Mouse (Mus musculus): ENCODE results near the gene 1700025G04Rik. TPM values are rescaled to one million over a fixed set of nuclear protein-coding genes. Genes with fewer than 3 reads are reported as not detected.
A peak's percentile ranks its signal among the peaks of the same experiment; 100 is the strongest.

The 1700025G04Rik gene
- polyA plus RNA-seq, 1 experiment from 2014 or later, result 29.1 TPM

GRCm38 (mm10) chr1:152018322-152018721 is 71.6 kb downstream of the 1700025G04Rik start:
- Histone ChIP-seq H3K9ac (replicated peaks; ENCODE audit: low read depth, low read length) (no peak overlapping the region), H3K27me3 (ENCODE audit: control insufficient read depth, insufficient read depth, low read length) (no peaks in the 10 kb centered on the region), H3K36me3 (ENCODE audit: control insufficient read depth, insufficient read depth, low read length) (no peaks in the 10 kb centered on the region), H3K4me2 (ENCODE audit: low read depth, low read length) (no peak overlapping the region), H3K9me3 (ENCODE audit: control insufficient read depth, low read length) (no peaks in the 10 kb centered on the region), H3K27ac (ENCODE audit: low read depth, low read length) (no peak overlapping the region), H3K4me1 (ENCODE audit: control insufficient read depth, insufficient read depth, low read length) (0 out of 2 replicates have a peak, but pooled peaks cover 9% of the 10 kb centered on the region), H3K4me3 (ENCODE audit: low read depth, low read length) (no peak overlapping the region)
- ATAC-seq (ENCODE audit: low read depth), result no peak
- 76% methylated on average over 3 of the region's 3 CpGs for WGBS

- no peak for ATAC-seq (ENCODE audit: low read depth)
Measured at GRCm38 (mm10) chr1:152016663-152017062, 73.3 kb downstream of the 1700025G04Rik start.

DNA sequence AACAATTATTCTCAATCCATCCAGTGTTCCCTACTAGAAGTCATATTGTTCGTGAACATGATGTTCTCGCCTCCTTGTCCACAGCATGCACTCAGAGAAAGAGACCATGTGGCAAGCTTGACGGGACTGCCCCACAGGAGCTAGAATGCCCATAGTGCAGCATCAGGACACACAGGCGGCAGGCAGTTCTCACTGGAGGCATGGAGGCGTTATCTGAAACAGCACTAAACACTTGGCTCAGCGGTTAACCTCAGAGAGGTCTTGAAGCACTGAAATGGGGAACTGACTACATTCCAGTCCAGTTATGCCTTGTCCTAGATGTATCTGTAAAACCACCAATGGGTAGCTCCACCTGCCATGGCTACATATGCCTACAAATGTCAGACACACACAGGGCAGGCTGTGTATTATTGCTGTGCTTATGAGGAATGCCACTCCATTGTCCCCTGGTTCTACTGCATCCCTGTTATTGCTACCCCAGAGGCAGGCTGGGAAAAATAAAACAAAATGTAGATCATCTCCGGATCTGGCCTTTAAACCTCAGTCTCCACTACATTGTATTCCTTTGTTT is 74.3 kb downstream of the 1700025G04Rik start:
- no peak for ATAC-seq (ENCODE audit: low read depth)
- Histone ChIP-seq H3K27me3 (ENCODE audit: control insufficient read depth, insufficient read depth, low read length) (no peaks in the 10 kb centered on the region), H3K4me3 (ENCODE audit: low read depth, low read length) (no peak overlapping the region), H3K36me3 (ENCODE audit: control insufficient read depth, insufficient read depth, low read length) (no peaks in the 10 kb centered on the region), H3K9ac (replicated peaks; ENCODE audit: low read depth, low read length) (no peak overlapping the region), H3K4me2 (ENCODE audit: low read depth, low read length) (no peak overlapping the region), H3K27ac (ENCODE audit: low read depth, low read length) (no peak overlapping the region), H3K9me3 (ENCODE audit: control insufficient read depth, low read length) (no peaks in the 10 kb centered on the region), H3K4me1 (ENCODE audit: control insufficient read depth, insufficient read depth, low read length) (0 out of 2 replicates have a peak, but pooled peaks cover 9% of the 10 kb centered on the region)
- WGBS, result 82% methylated on average over 7 of the region's 7 CpGs

More at GRCm38 (mm10) chr1:152016663-152017062, 73.3 kb downstream of the 1700025G04Rik start:
- Histone ChIP-seq H3K4me2 (ENCODE audit: low read depth, low read length) (no peak overlapping the region), H3K9ac (replicated peaks; ENCODE audit: low read depth, low read length) (no peak overlapping the region), H3K9me3 (ENCODE audit: control insufficient read depth, low read length) (no peaks in the 10 kb centered on the region), H3K36me3 (ENCODE audit: control insufficient read depth, insufficient read depth, low read length) (no peaks in the 10 kb centered on the region), H3K4me1 (ENCODE audit: control insufficient read depth, insufficient read depth, low read length) (0 out of 2 replicates have a peak, but pooled peaks cover 9% of the 10 kb centered on the region), H3K4me3 (ENCODE audit: low read depth, low read length) (no peak overlapping the region), H3K27ac (ENCODE audit: low read depth, low read length) (no peak overlapping the region), H3K27me3 (ENCODE audit: control insufficient read depth, insufficient read depth, low read length) (no peaks in the 10 kb centered on the region)
- WGBS, result 98% methylated on average over 3 of the region's 3 CpGs

GRCm38 (mm10) chr1:152011741-152012140 is 78.2 kb downstream of the 1700025G04Rik start:
- Histone ChIP-seq H3K27ac (ENCODE audit: low read depth, low read length) (no peak overlapping the region), H3K4me3 (ENCODE audit: low read depth, low read length) (no peak overlapping the region), H3K4me2 (ENCODE audit: low read depth, low read length) (no peak overlapping the region), H3K9ac (replicated peaks; ENCODE audit: low read depth, low read length) (no peak overlapping the region), H3K4me1 (ENCODE audit: control insufficient read depth, insufficient read depth, low read length) (peaks cover 7% of the 10 kb centered on the region; the same call in 1 of the 2 replicates), H3K27me3 (ENCODE audit: control insufficient read depth, insufficient read depth, low read length) (no peaks in the 10 kb centered on the region), H3K36me3 (ENCODE audit: control insufficient read depth, insufficient read depth, low read length) (no peaks in the 10 kb centered on the region), H3K9me3 (ENCODE audit: control insufficient read depth, low read length) (no peaks in the 10 kb centered on the region)
- 79% methylated on average over 5 of the region's 5 CpGs for WGBS
- ATAC-seq (ENCODE audit: low read depth), result no peak

DNA sequence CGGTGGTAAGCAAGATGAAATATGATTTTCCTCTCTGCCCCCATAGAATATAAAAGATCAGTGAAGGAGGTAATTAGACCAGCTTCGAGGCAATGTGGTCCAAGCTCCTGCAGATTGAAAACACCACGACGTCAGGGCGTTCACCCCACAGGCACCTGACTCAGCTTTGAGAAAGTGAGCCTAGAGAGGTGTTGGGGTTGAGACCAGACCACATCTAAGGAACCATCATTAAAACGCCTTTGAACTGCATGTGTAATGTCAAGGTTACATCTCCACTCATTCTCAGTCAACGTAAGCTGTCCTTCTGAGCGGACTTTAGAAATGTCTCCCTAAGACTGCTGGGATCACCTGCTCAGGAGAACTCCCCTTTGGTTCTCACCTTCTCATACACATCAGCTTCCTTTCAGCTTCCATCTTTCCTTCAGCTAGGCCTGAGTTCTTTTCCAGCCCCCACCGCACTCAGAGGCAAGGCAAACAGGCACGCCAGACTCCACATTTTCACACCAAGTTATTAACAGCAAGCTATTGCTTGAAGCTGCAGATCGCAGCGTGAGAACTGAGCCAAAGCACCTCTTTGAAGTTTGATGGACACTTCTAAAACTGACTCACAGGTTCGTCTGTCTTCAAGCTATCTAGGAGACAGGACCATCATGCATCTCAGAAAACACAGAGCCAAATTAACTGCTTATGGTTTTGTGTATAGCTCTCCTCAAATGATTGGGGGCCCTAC is 79.5 kb downstream of the 1700025G04Rik start:
- WGBS, result 73% methylated on average over 13 of the region's 13 CpGs

GRCm38 (mm10) chr1:152008473-152008991 is 81.4 kb downstream of the 1700025G04Rik start:
- H3K4me2 ChIP-seq (ENCODE audit: low read depth, low read length), result no peak overlapping the region
- no peaks in the 10 kb centered on the region for H3K9me3 ChIP-seq (ENCODE audit: control insufficient read depth, low read length)
- H3K36me3 ChIP-seq (ENCODE audit: control insufficient read depth, insufficient read depth, low read length), result no peaks in the 10 kb centered on the region
- peaks cover 5% of the 10 kb centered on the region; the same call in 1 of the 2 replicates for H3K4me1 ChIP-seq (ENCODE audit: control insufficient read depth, insufficient read depth, low read length)
- WGBS, result 73% methylated on average over 8 of the region's 8 CpGs
- no peaks in the 10 kb centered on the region for H3K27me3 ChIP-seq (ENCODE audit: control insufficient read depth, insufficient read depth, low read length)
- no peak overlapping the region for H3K9ac ChIP-seq (replicated peaks; ENCODE audit: low read depth, low read length)
- no peak overlapping the region for H3K27ac ChIP-seq (ENCODE audit: low read depth, low read length)
- peak; percentile 51; the same call in 1 of the 2 replicates for ATAC-seq (ENCODE audit: low read depth)
- no peak overlapping the region for H3K4me3 ChIP-seq (ENCODE audit: low read depth, low read length)

More for the DNA sequence above, 79.5 kb downstream of the 1700025G04Rik start:
- no peak overlapping the region for H3K4me2 ChIP-seq (ENCODE audit: low read depth, low read length)
- peaks cover 5% of the 10 kb centered on the region; the same call in 1 of the 2 replicates for H3K4me1 ChIP-seq (ENCODE audit: control insufficient read depth, insufficient read depth, low read length)
- no peaks in the 10 kb centered on the region for H3K9me3 ChIP-seq (ENCODE audit: control insufficient read depth, low read length)
- no peaks in the 10 kb centered on the region for H3K27me3 ChIP-seq (ENCODE audit: control insufficient read depth, insufficient read depth, low read length)
- no peak overlapping the region for H3K27ac ChIP-seq (ENCODE audit: low read depth, low read length)
- H3K9ac ChIP-seq (replicated peaks; ENCODE audit: low read depth, low read length), result no peak overlapping the region
- H3K4me3 ChIP-seq (ENCODE audit: low read depth, low read length), result no peak overlapping the region
- no peaks in the 10 kb centered on the region for H3K36me3 ChIP-seq (ENCODE audit: control insufficient read depth, insufficient read depth, low read length)
- ATAC-seq (ENCODE audit: low read depth), result no peak

DNA sequence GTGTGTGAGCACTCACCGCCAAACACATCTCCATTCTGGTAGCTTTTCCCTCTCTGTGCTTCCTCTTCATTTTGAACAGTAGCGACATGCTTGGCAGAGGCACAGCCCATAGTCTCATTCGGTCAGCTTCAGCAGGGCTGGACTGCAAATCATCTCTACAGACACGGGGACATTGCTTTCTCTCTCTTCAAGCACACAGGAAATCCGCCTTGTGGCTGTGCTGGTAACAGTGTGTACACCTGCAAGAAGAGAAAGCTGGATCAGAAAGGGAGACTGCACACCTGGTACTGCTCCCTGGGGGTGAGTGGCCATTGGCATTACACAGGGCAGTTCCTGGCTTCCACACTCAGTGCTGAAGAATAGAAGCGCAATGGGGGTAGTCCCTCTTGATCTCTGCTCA is 83.4 kb downstream of the 1700025G04Rik start:
- no peak for ATAC-seq (ENCODE audit: low read depth)

GRCm38 (mm10) chr1:152004509-152004908 is 85.4 kb downstream of the 1700025G04Rik start:
- Histone ChIP-seq H3K4me1 (ENCODE audit: control insufficient read depth, insufficient read depth, low read length) (peaks cover 11% of the 10 kb centered on the region; the same call in 1 of the 2 replicates), H3K4me2 (ENCODE audit: low read depth, low read length) (no peak overlapping the region), H3K36me3 (ENCODE audit: control insufficient read depth, insufficient read depth, low read length) (no peaks in the 10 kb centered on the region), H3K9ac (replicated peaks; ENCODE audit: low read depth, low read length) (no peak overlapping the region), H3K9me3 (ENCODE audit: control insufficient read depth, low read length) (no peaks in the 10 kb centered on the region), H3K4me3 (ENCODE audit: low read depth, low read length) (no peak overlapping the region), H3K27me3 (ENCODE audit: control insufficient read depth, insufficient read depth, low read length) (no peaks in the 10 kb centered on the region), H3K27ac (ENCODE audit: low read depth, low read length) (no peak overlapping the region)
- WGBS, result 47% methylated on average over 6 of the region's 6 CpGs
- no peak for ATAC-seq (ENCODE audit: low read depth)

More for the DNA sequence above, 83.4 kb downstream of the 1700025G04Rik start:
- no peak overlapping the region for H3K9ac ChIP-seq (replicated peaks; ENCODE audit: low read depth, low read length)
- H3K9me3 ChIP-seq (ENCODE audit: control insufficient read depth, low read length), result no peaks in the 10 kb centered on the region
- no peak overlapping the region for H3K4me3 ChIP-seq (ENCODE audit: low read depth, low read length)
- H3K4me1 ChIP-seq (ENCODE audit: control insufficient read depth, insufficient read depth, low read length), result peaks cover 12% of the 10 kb centered on the region; the same call in 1 of the 2 replicates
- no peaks in the 10 kb centered on the region for H3K27me3 ChIP-seq (ENCODE audit: control insufficient read depth, insufficient read depth, low read length)
- no peak overlapping the region for H3K27ac ChIP-seq (ENCODE audit: low read depth, low read length)
- no peaks in the 10 kb centered on the region for H3K36me3 ChIP-seq (ENCODE audit: control insufficient read depth, insufficient read depth, low read length)
- WGBS, result 93% methylated on average over 6 of the region's 6 CpGs
- no peak overlapping the region for H3K4me2 ChIP-seq (ENCODE audit: low read depth, low read length)

DNA sequence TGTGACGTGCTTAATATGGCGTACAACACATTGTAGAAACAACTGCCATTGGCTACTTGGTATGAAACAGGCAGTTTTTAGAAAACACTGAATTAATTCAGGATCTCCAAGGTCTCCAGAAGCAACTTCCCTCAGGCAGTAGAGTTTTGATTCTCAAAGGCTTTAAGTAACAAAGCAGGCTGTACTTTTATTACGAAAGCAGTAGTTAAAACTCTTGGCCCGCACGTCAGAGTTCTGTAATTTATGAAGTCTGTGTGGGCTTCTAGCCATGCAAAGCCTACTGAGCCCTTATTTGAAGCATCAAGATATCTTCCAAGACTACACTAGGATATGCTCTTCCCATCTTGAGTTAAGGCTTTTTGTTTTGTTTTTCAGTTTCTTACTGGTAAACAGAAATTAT is 89.5 kb downstream of the 1700025G04Rik start:
- Histone ChIP-seq H3K4me3 (ENCODE audit: low read depth, low read length) (no peak overlapping the region), H3K27ac (ENCODE audit: low read depth, low read length) (no peak overlapping the region), H3K9me3 (ENCODE audit: control insufficient read depth, low read length) (no peaks in the 10 kb centered on the region), H3K4me1 (ENCODE audit: control insufficient read depth, insufficient read depth, low read length) (peaks cover 13% of the 10 kb centered on the region; the same call in 1 of the 2 replicates), H3K9ac (replicated peaks; ENCODE audit: low read depth, low read length) (no peak overlapping the region), H3K27me3 (ENCODE audit: control insufficient read depth, insufficient read depth, low read length) (no peaks in the 10 kb centered on the region), H3K36me3 (ENCODE audit: control insufficient read depth, insufficient read depth, low read length) (no peaks in the 10 kb centered on the region), H3K4me2 (ENCODE audit: low read depth, low read length) (no peak overlapping the region)
- no peak for ATAC-seq (ENCODE audit: low read depth)
- WGBS, result 64% methylated on average over 5 of the region's 5 CpGs

Measured in neural tube, embryonic 14.5 days (tissue).